Mouse (Mus musculus) urinary bladder, postnatal 10 days (tissue): Measurements from ENCODE around the gene Ak9.

Source experiments
- DNase-seq: peaks from one replicate; pipeline ENCODE4 v3.0.0; 2022; ENCODE audit warnings: low spot score

Gene Ak9

GRCm38 (mm10) chr10:41451656-41452055 lies 147.9 kb downstream of the Ak9 start:
- no peak for DNase-seq

GRCm38 (mm10) chr10:41452791-41453190 lies 149.0 kb downstream of the Ak9 start:
- no peak for DNase-seq

GRCm38 (mm10) chr10:41459990-41460389 lies 156.2 kb downstream of the Ak9 start:
- no peak for DNase-seq

GRCm38 (mm10) chr10:41460501-41460900 lies 156.7 kb downstream of the Ak9 start:
- no peak for DNase-seq

- no peak for DNase-seq
Measured at GRCm38 (mm10) chr10:41461057-41461722, 157.4 kb downstream of the Ak9 start.

- DNase-seq: no peak
Measured at GRCm38 (mm10) chr10:41464401-41464955, 160.7 kb downstream of the Ak9 start.

GRCm38 (mm10) chr10:41467325-41467724 lies 163.5 kb downstream of the Ak9 start:
- DNase-seq: no peak

- no peak for DNase-seq
Measured at GRCm38 (mm10) chr10:41470693-41471092, 166.9 kb downstream of the Ak9 start.

- DNase-seq: no peak
Measured at GRCm38 (mm10) chr10:41472534-41472933, 168.8 kb downstream of the Ak9 start.

GRCm38 (mm10) chr10:41472962-41473481 lies 169.2 kb downstream of the Ak9 start:
- no peak for DNase-seq

- no peak for DNase-seq
Measured at GRCm38 (mm10) chr10:41473782-41474468, 170.1 kb downstream of the Ak9 start.

- no peak for DNase-seq
Measured at GRCm38 (mm10) chr10:41474981-41475391, 171.2 kb downstream of the Ak9 start.

- DNase-seq: no peak
Measured at GRCm38 (mm10) chr10:41476171-41477017, 172.6 kb downstream of the Ak9 start, which contains the start of gene Mical1. TSS of gene Mical1 (plus strand) at chr10:41476314.

GRCm38 (mm10) chr10:41477018-41477277 lies 173.2 kb downstream of the Ak9 start:
- DNase-seq: no peak

- no peak for DNase-seq
Measured at GRCm38 (mm10) chr10:41477278-41478181, 173.8 kb downstream of the Ak9 start.

- no peak for DNase-seq
Measured at GRCm38 (mm10) chr10:41479961-41480360, 176.2 kb downstream of the Ak9 start.

GRCm38 (mm10) chr10:41480938-41481880 lies 177.4 kb downstream of the Ak9 start:
- no peak for DNase-seq

GRCm38 (mm10) chr10:41482446-41482845 lies 178.7 kb downstream of the Ak9 start:
- no peak for DNase-seq
